ENCODE assay signal across 14 mouse cellular contexts in the genomic region with DNA sequence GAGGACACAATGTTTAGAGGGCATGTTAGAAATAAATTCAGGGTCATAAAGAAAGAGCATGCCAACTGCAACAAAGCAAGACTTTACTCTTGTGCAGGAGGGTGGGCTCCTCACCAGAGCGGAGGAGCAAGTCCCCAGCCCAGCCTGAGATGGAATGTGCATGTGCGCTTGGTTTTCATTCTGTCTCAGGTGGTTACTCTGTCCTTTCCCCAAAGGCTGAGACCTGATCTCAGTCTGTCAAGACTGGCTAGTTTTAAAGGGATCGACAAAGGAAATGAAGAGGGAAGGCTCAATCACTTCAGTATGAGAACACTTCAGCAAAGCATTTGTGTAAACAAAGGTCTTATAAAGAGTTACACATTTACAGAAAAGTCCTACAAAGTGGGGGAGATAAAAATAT.
"Had no signal": no experiment of that assay in that cellular context is flagged by ENCODE, and none has a peak within 500 bp of the region (broad histone marks: within the 10 kb centered on the region; RNA-seq: fewer than 3 reads in every experiment).

No protein-coding gene starts in this region.

- DNase-seq: kidney, adult 11 months; kidney, adult 8-10 months; kidney, postnatal 10 days; kidney, postnatal 36 days; liver, embryonic 13.5 days; midbrain, embryonic 14.5 days; right cerebral cortex, postnatal 4 days; thymus, adult 2 months; thymus, postnatal 14 days; thymus, postnatal 4 days had no signal

- H3K4me2 ChIP-seq: intestine, embryonic 15.5 days; kidney, embryonic 15.5 days; liver, embryonic 13.5 days; midbrain, embryonic 11.5 days had no signal

- H3K9me3 ChIP-seq: intestine, embryonic 15.5 days; kidney, embryonic 15.5 days; liver, embryonic 13.5 days had no signal

- ATAC-seq: intestine, embryonic 15.5 days had no signal

- H3K4me1 ChIP-seq: intestine, embryonic 15.5 days; kidney, embryonic 15.5 days; liver, embryonic 13.5 days had no signal

- H3K4me3 ChIP-seq: intestine, embryonic 15.5 days; kidney, embryonic 15.5 days; liver, embryonic 13.5 days had no signal

- H3K27ac ChIP-seq: intestine, embryonic 15.5 days; kidney, embryonic 15.5 days; liver, embryonic 13.5 days; stomach, postnatal 0 days had no signal

- H3K9ac ChIP-seq: intestine, embryonic 15.5 days; kidney, embryonic 15.5 days; liver, embryonic 13.5 days had no signal

- H3K36me3 ChIP-seq: intestine, embryonic 15.5 days; kidney, embryonic 15.5 days; liver, embryonic 13.5 days had no signal

- H3K27me3 ChIP-seq: intestine, embryonic 15.5 days; kidney, embryonic 15.5 days; liver, embryonic 13.5 days had no signal
